Mouse (Mus musculus): Measurements from ENCODE around the gene Synpo2. TPM values are rescaled to one million over a fixed set of nuclear protein-coding genes. Genes with fewer than 3 reads are reported as not detected.

Synpo2 gene
- polyA plus RNA-seq, 1 experiment from 2014 or later = 2.8 TPM

GRCm38 (mm10) chr3:123189826-123190225 is 46.1 kb downstream of the Synpo2 start:
- Histone ChIP-seq H3K9me3 (ENCODE audit: control insufficient read depth, low read length) (no peaks in the 10 kb centered on the region), H3K4me3 (ENCODE audit: low read depth, low read length) (no peak overlapping the region), H3K9ac (replicated peaks; ENCODE audit: low read depth, low read length) (no peak overlapping the region), H3K27ac (ENCODE audit: low read depth, low read length) (no peak overlapping the region), H3K4me2 (ENCODE audit: low read depth, low read length) (no peak overlapping the region), H3K36me3 (ENCODE audit: control insufficient read depth, insufficient read depth, low read length) (no peaks in the 10 kb centered on the region), H3K27me3 (ENCODE audit: control insufficient read depth, insufficient read depth, low read length) (no peaks in the 10 kb centered on the region), H3K4me1 (ENCODE audit: control insufficient read depth, insufficient read depth, low read length) (no peaks in the 10 kb centered on the region)
- WGBS = 63% methylated on average over 1 of the region's 1 CpGs
- no peak for ATAC-seq (ENCODE audit: low read depth)

- H3K27me3 ChIP-seq (ENCODE audit: control insufficient read depth, insufficient read depth, low read length) = no peaks in the 10 kb centered on the region
- H3K4me3 ChIP-seq (ENCODE audit: low read depth, low read length) = no peak overlapping the region
- 85% methylated on average over 12 of the region's 12 CpGs for WGBS
- H3K36me3 ChIP-seq (ENCODE audit: control insufficient read depth, insufficient read depth, low read length) = no peaks in the 10 kb centered on the region
- no peaks in the 10 kb centered on the region for H3K4me1 ChIP-seq (ENCODE audit: control insufficient read depth, insufficient read depth, low read length)
- no peaks in the 10 kb centered on the region for H3K9me3 ChIP-seq (ENCODE audit: control insufficient read depth, low read length)
- H3K4me2 ChIP-seq (ENCODE audit: low read depth, low read length) = no peak overlapping the region
- H3K9ac ChIP-seq (replicated peaks; ENCODE audit: low read depth, low read length) = no peak overlapping the region
- H3K27ac ChIP-seq (ENCODE audit: low read depth, low read length) = no peak overlapping the region
- ATAC-seq (ENCODE audit: low read depth) = no peak
These were observed 47.2 kb downstream of the Synpo2 start for GRCm38 (mm10) chr3:123188616-123189230.

- WGBS = 76% methylated on average over 15 of the region's 15 CpGs
- H3K9ac ChIP-seq (replicated peaks; ENCODE audit: low read depth, low read length) = no peak overlapping the region
- no peak overlapping the region for H3K4me2 ChIP-seq (ENCODE audit: low read depth, low read length)
- H3K4me1 ChIP-seq (ENCODE audit: control insufficient read depth, insufficient read depth, low read length) = no peaks in the 10 kb centered on the region
- H3K36me3 ChIP-seq (ENCODE audit: control insufficient read depth, insufficient read depth, low read length) = no peaks in the 10 kb centered on the region
- no peak overlapping the region for H3K27ac ChIP-seq (ENCODE audit: low read depth, low read length)
- no peaks in the 10 kb centered on the region for H3K27me3 ChIP-seq (ENCODE audit: control insufficient read depth, insufficient read depth, low read length)
- no peak overlapping the region for H3K4me3 ChIP-seq (ENCODE audit: low read depth, low read length)
- ATAC-seq (ENCODE audit: low read depth) = no peak
- H3K9me3 ChIP-seq (ENCODE audit: control insufficient read depth, low read length) = no peaks in the 10 kb centered on the region
These were observed 48.4 kb downstream of the Synpo2 start for GRCm38 (mm10) chr3:123187370-123188124.

GRCm38 (mm10) chr3:123185238-123185925 is 50.6 kb downstream of the Synpo2 start:
- Histone ChIP-seq H3K4me3 (ENCODE audit: low read depth, low read length) (no peak overlapping the region), H3K9me3 (ENCODE audit: control insufficient read depth, low read length) (no peaks in the 10 kb centered on the region), H3K4me1 (ENCODE audit: control insufficient read depth, insufficient read depth, low read length) (no peaks in the 10 kb centered on the region), H3K9ac (replicated peaks; ENCODE audit: low read depth, low read length) (no peak overlapping the region), H3K36me3 (ENCODE audit: control insufficient read depth, insufficient read depth, low read length) (no peaks in the 10 kb centered on the region), H3K4me2 (ENCODE audit: low read depth, low read length) (no peak overlapping the region), H3K27me3 (ENCODE audit: control insufficient read depth, insufficient read depth, low read length) (no peaks in the 10 kb centered on the region), H3K27ac (ENCODE audit: low read depth, low read length) (no peak overlapping the region)
- 83% methylated on average over 10 of the region's 10 CpGs for WGBS
- no peak for ATAC-seq (ENCODE audit: low read depth)

GRCm38 (mm10) chr3:123184281-123184680 is 51.7 kb downstream of the Synpo2 start:
- H3K36me3 ChIP-seq (ENCODE audit: control insufficient read depth, insufficient read depth, low read length) = no peaks in the 10 kb centered on the region
- H3K27me3 ChIP-seq (ENCODE audit: control insufficient read depth, insufficient read depth, low read length) = no peaks in the 10 kb centered on the region
- no peak overlapping the region for H3K4me2 ChIP-seq (ENCODE audit: low read depth, low read length)
- no peak overlapping the region for H3K9ac ChIP-seq (replicated peaks; ENCODE audit: low read depth, low read length)
- no peak overlapping the region for H3K4me3 ChIP-seq (ENCODE audit: low read depth, low read length)
- no peak for ATAC-seq (ENCODE audit: low read depth)
- no peaks in the 10 kb centered on the region for H3K9me3 ChIP-seq (ENCODE audit: control insufficient read depth, low read length)
- 90% methylated on average over 10 of the region's 10 CpGs for WGBS
- H3K4me1 ChIP-seq (ENCODE audit: control insufficient read depth, insufficient read depth, low read length) = no peaks in the 10 kb centered on the region
- no peak overlapping the region for H3K27ac ChIP-seq (ENCODE audit: low read depth, low read length)

GRCm38 (mm10) chr3:123179508-123179907 is 56.4 kb downstream of the Synpo2 start:
- Histone ChIP-seq H3K36me3 (ENCODE audit: control insufficient read depth, insufficient read depth, low read length) (no peaks in the 10 kb centered on the region), H3K4me2 (ENCODE audit: low read depth, low read length) (no peak overlapping the region), H3K4me1 (ENCODE audit: control insufficient read depth, insufficient read depth, low read length) (no peaks in the 10 kb centered on the region), H3K9me3 (ENCODE audit: control insufficient read depth, low read length) (no peaks in the 10 kb centered on the region), H3K27me3 (ENCODE audit: control insufficient read depth, insufficient read depth, low read length) (no peaks in the 10 kb centered on the region), H3K27ac (ENCODE audit: low read depth, low read length) (no peak overlapping the region), H3K9ac (replicated peaks; ENCODE audit: low read depth, low read length) (no peak overlapping the region), H3K4me3 (ENCODE audit: low read depth, low read length) (no peak overlapping the region)
- ATAC-seq (ENCODE audit: low read depth) = no peak
- 82% methylated on average over 8 of the region's 8 CpGs for WGBS

- no peak overlapping the region for H3K9ac ChIP-seq (replicated peaks; ENCODE audit: low read depth, low read length)
- H3K4me1 ChIP-seq (ENCODE audit: control insufficient read depth, insufficient read depth, low read length) = no peaks in the 10 kb centered on the region
- H3K9me3 ChIP-seq (ENCODE audit: control insufficient read depth, low read length) = no peaks in the 10 kb centered on the region
- H3K36me3 ChIP-seq (ENCODE audit: control insufficient read depth, insufficient read depth, low read length) = no peaks in the 10 kb centered on the region
- no peak overlapping the region for H3K4me3 ChIP-seq (ENCODE audit: low read depth, low read length)
- 83% methylated on average over 5 of the region's 5 CpGs for WGBS
- H3K4me2 ChIP-seq (ENCODE audit: low read depth, low read length) = no peak overlapping the region
- no peak for ATAC-seq (ENCODE audit: low read depth)
- no peaks in the 10 kb centered on the region for H3K27me3 ChIP-seq (ENCODE audit: control insufficient read depth, insufficient read depth, low read length)
- no peak overlapping the region for H3K27ac ChIP-seq (ENCODE audit: low read depth, low read length)
These were observed 56.9 kb downstream of the Synpo2 start for GRCm38 (mm10) chr3:123179041-123179440.

GRCm38 (mm10) chr3:123178420-123178819 is 57.5 kb downstream of the Synpo2 start:
- WGBS = 88% methylated on average over 4 of the region's 4 CpGs
- no peaks in the 10 kb centered on the region for H3K27me3 ChIP-seq (ENCODE audit: control insufficient read depth, insufficient read depth, low read length)
- H3K4me2 ChIP-seq (ENCODE audit: low read depth, low read length) = no peak overlapping the region
- no peak for ATAC-seq (ENCODE audit: low read depth)
- H3K4me1 ChIP-seq (ENCODE audit: control insufficient read depth, insufficient read depth, low read length) = no peaks in the 10 kb centered on the region
- no peak overlapping the region for H3K4me3 ChIP-seq (ENCODE audit: low read depth, low read length)
- H3K9ac ChIP-seq (replicated peaks; ENCODE audit: low read depth, low read length) = no peak overlapping the region
- no peak overlapping the region for H3K27ac ChIP-seq (ENCODE audit: low read depth, low read length)
- H3K36me3 ChIP-seq (ENCODE audit: control insufficient read depth, insufficient read depth, low read length) = no peaks in the 10 kb centered on the region
- H3K9me3 ChIP-seq (ENCODE audit: control insufficient read depth, low read length) = no peaks in the 10 kb centered on the region

Measured in neural tube, embryonic 14.5 days (tissue).